Mouse (Mus musculus): ENCODE data around the gene Mmd2. TPM values are rescaled to one million over a fixed set of nuclear protein-coding genes. Genes with fewer than 3 reads are reported as not detected.

Mmd2 gene
- total and polyA plus RNA-seq, 3 experiments: not detected

DNA sequence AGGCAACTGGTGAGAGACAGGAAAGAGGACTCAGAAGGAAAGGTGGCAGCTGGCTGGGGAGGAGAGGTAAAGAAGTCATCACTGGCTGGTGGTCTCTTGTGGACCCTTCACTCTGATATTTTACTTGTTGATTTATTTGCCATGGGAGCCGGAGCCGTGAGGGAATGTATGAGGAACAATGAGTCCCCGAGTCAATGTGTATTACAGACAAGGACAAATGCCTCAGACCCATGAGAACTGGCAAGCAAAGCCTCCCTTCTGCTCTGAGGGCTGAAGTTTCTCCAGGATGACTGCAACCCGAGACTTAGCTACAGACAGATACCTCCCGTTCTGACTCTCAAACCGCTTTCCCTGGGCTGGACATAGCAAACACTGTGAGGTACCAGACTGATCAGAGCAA is 7.7 kb upstream of the Mmd2 start:
- DNase-seq (ENCODE audit: extremely low read depth): no peak
- in situ Hi-C loops (cut with MboI; ENCODE audit: low pct_ligation_motif_present, low pct_unique_long_range_greater_than_20kb, low sequenced_read_pairs): loop anchor here (5.0 kb wide), 1 partner anchor 109 kb away; no protein-coding TSS in a partner anchor
- TF ChIP-seq CHD1 (IDR thresholded peaks at IDR 0.05; ENCODE audit: low read depth, low read length) (no peak), PAX5 (IDR thresholded peaks at IDR 0.05; ENCODE audit: low read length) (no peak), BHLHE40 (IDR thresholded peaks at IDR 0.05; ENCODE audit: low read depth, low read length) (no peak), UBTF (IDR thresholded peaks at IDR 0.05; ENCODE audit: low read depth, low read length) (no peak), TCF12 (IDR thresholded peaks at IDR 0.05; ENCODE audit: low read depth, low read length) (no peak), CHD2 (IDR thresholded peaks at IDR 0.05; ENCODE audit: low read length) (no peak), SIN3A (IDR thresholded peaks at IDR 0.05; ENCODE audit: low read length) (no peak), TBP (conservative IDR thresholded peaks at IDR 0.05; ENCODE audit: low read depth, low read length) (no peak), IRF4 (IDR thresholded peaks at IDR 0.05; ENCODE audit: low read depth, low read length) (no peak), MXI1 (IDR thresholded peaks at IDR 0.05; ENCODE audit: low read depth, low read length) (no peak), USF2 (conservative IDR thresholded peaks at IDR 0.05; ENCODE audit: low read depth, low read length) (no peak), ZKSCAN1 (IDR thresholded peaks at IDR 0.05; ENCODE audit: borderline replicate concordance, low read depth, low read length) (no peak), ETS1 (conservative IDR thresholded peaks at IDR 0.05; ENCODE audit: low read depth, low read length) (no peak)

DNA sequence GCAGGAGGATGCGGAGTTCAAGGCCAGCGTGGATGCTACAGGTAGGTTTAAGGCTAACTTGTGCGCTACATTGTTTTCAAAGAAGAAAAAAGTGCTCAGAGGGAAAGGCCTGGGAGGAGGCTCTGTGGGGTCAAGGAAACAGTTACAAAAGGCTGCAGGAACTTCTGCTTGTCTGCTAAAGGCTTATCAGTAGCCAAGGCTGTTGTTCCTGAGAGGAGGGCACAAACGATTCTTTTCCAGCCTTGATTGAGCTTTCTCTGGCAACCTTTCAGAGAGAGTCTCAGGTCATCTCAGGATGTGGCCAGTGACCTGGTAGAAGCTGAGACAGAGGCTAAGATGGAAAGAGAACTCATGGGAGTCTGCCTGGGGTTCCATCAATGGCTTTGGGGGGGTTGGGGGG is 7.0 kb upstream of the Mmd2 start:
- H3K4me2 ChIP-seq (ENCODE audit: insufficient read depth, low read depth, poor library complexity, severe bottlenecking): no peak overlapping the region
- in situ Hi-C loops (cut with MboI; ENCODE audit: low pct_ligation_motif_present, low pct_unique_long_range_greater_than_20kb, low sequenced_read_pairs) (loop anchor here (5.0 kb wide), 1 partner anchor 108 kb away; no protein-coding TSS in a partner anchor), dilution Hi-C loops (cut with MboI; ENCODE audit: extremely low pct_ligation_motif_present, extremely low pct_unique_long_range_greater_than_20kb, low sequenced_read_pairs) (no loop called here)
- H3K27ac ChIP-seq (ENCODE audit: insufficient read depth, low read depth): no peak overlapping the region
- H3K4me3 ChIP-seq (replicated peaks in 1 of 3; ENCODE audit: low read depth in 2 of 3, low read length in 2 of 3, poor library complexity in 1 of 3): no peak overlapping the region
- no peak for DNase-seq (ENCODE audit: extremely low read depth)
- no peaks in the 10 kb centered on the region for H3K4me1 ChIP-seq (ENCODE audit: control insufficient read depth in 1 of 2, insufficient read depth in 2 of 2)
- no peak overlapping the region for H3K9ac ChIP-seq (ENCODE audit: insufficient read depth, low read depth)
- no peaks in the 10 kb centered on the region for H3K79me2 ChIP-seq (replicated peaks; ENCODE audit: control insufficient read depth, extremely low read depth, insufficient read depth, poor library complexity, severe bottlenecking)
- no peaks in the 10 kb centered on the region for H3K36me3 ChIP-seq (replicated peaks in 1 of 2; ENCODE audit: control insufficient read depth in 1 of 2, insufficient read depth in 1 of 2, low read length in 1 of 2)
- H3K9me3 ChIP-seq (replicated peaks; ENCODE audit: low read length): peaks cover 8% of the 10 kb centered on the region
- no peak for TF ChIP-seq ZKSCAN1 (IDR thresholded peaks at IDR 0.05; ENCODE audit: borderline replicate concordance, low read depth, low read length)
- no peak for TF ChIP-seq ELF1 (IDR thresholded peaks at IDR 0.05; ENCODE audit: low read depth, low read length)
- TF ChIP-seq HCFC1 (IDR thresholded peaks at IDR 0.05; ENCODE audit: low read depth, low read length): no peak
- TF ChIP-seq CHD2 (IDR thresholded peaks at IDR 0.05; ENCODE audit: low read length): no peak
- no peak for TF ChIP-seq BHLHE40 (IDR thresholded peaks at IDR 0.05; ENCODE audit: low read depth, low read length)
- no peak for TF ChIP-seq RAD21 (IDR thresholded peaks at IDR 0.05; ENCODE audit: low read depth, low read length)
- TF ChIP-seq TCF12 (IDR thresholded peaks at IDR 0.05; ENCODE audit: low read depth, low read length): no peak
- no peak for TF ChIP-seq UBTF (IDR thresholded peaks at IDR 0.05; ENCODE audit: low read depth, low read length)
- no peak for TF ChIP-seq SIN3A (IDR thresholded peaks at IDR 0.05; ENCODE audit: low read length)
- H3K27me3 ChIP-seq (replicated peaks): peaks cover 63% of the 10 kb centered on the region

More for the DNA sequence above, 7.7 kb upstream of the Mmd2 start:
- Histone ChIP-seq H3K79me2 (replicated peaks; ENCODE audit: control insufficient read depth, extremely low read depth, insufficient read depth, poor library complexity, severe bottlenecking) (no peaks in the 10 kb centered on the region), H3K27me3 (replicated peaks) (peaks cover 64% of the 10 kb centered on the region), H3K9ac (ENCODE audit: insufficient read depth, low read depth) (no peak overlapping the region), H3K27ac (ENCODE audit: insufficient read depth, low read depth) (no peak overlapping the region), H3K4me3 (replicated peaks in 1 of 3; ENCODE audit: low read depth in 2 of 3, low read length in 2 of 3, poor library complexity in 1 of 3) (no peak overlapping the region), H3K4me1 (ENCODE audit: control insufficient read depth in 1 of 2, insufficient read depth in 2 of 2) (no peaks in the 10 kb centered on the region), H3K9me3 (replicated peaks; ENCODE audit: low read length) (peaks cover 8% of the 10 kb centered on the region), H3K36me3 (replicated peaks in 1 of 2; ENCODE audit: control insufficient read depth in 1 of 2, insufficient read depth in 1 of 2, low read length in 1 of 2) (no peaks in the 10 kb centered on the region), H3K4me2 (ENCODE audit: insufficient read depth, low read depth, poor library complexity, severe bottlenecking) (no peak overlapping the region)
- dilution Hi-C loops (cut with MboI; ENCODE audit: extremely low pct_ligation_motif_present, extremely low pct_unique_long_range_greater_than_20kb, low sequenced_read_pairs): no loop called here
